Mouse (Mus musculus) CD4-positive, CD25-positive, alpha-beta regulatory T cell, adult 2 months (primary cell): Measurements from ENCODE around the gene Col5a1.

Source experiments
- DNase-seq: peaks from one replicate; pipeline ENCODE4 v3.0.0-alpha.2; 2012; ENCODE audit warnings: low read depth, low spot score

The Col5a1 gene

GRCm38 (mm10) chr2:28086112-28086511 lies 199.9 kb downstream of the Col5a1 start:
- DNase-seq = no peak

GRCm38 (mm10) chr2:28089095-28089494 lies 202.9 kb downstream of the Col5a1 start:
- no peak for DNase-seq
